Mouse (Mus musculus) limb, embryonic 11.5 days (tissue): Measurements from ENCODE around the gene Maml3. TPM values are rescaled to one million over a fixed set of nuclear protein-coding genes. Genes with fewer than 3 reads are reported as not detected.
A peak's percentile ranks its signal among the peaks of the same experiment; 100 is the strongest.

Source experiments
- ATAC-seq: fragments of 200-750 bp; cut with Nextera tagmentation; 2 replicates; pipeline ENCODE4 v1.8.0; 2017; ENCODE audit warnings: low read depth; ENCODE audit not compliant: insufficient number of reproducible peaks, low FRiP score, low TSS enrichment
- DNase-seq: peaks from one replicate; pipeline ENCODE4 v3.0.0-alpha.2; 2015; ENCODE audit warnings: low spot score
- H3K27ac ChIP-seq: fragments of 300-500 bp; sonication (generic); replicated peaks from 2 replicates; pipeline ENCODE4 v1.5.1; 2014; ENCODE audit warnings: low read depth, mild to moderate bottlenecking, low read length
- H3K27me3 ChIP-seq: fragments of 300-500 bp; sonication (generic); 2 replicates; pipeline ENCODE4 v1.6.1; 2014; ENCODE audit warnings: mild to moderate bottlenecking, low read length, mixed read lengths; ENCODE audit not compliant: control insufficient read depth, insufficient read depth
- H3K36me3 ChIP-seq: fragments of 300-500 bp; sonication (generic); 2 replicates; pipeline ENCODE4 v1.6.1; 2014; ENCODE audit warnings: mild to moderate bottlenecking, low read length, moderate library complexity, mixed read lengths; ENCODE audit not compliant: control insufficient read depth, insufficient read depth
- H3K4me1 ChIP-seq: fragments of 300-500 bp; sonication (generic); 2 replicates; pipeline ENCODE4 v1.6.1; 2014; ENCODE audit warnings: low read length, mixed read lengths; ENCODE audit not compliant: control insufficient read depth, insufficient read depth
- H3K4me2 ChIP-seq: fragments of 300-500 bp; sonication (generic); 2 replicates; pipeline ENCODE4 v1.6.1; 2014; ENCODE audit warnings: low read depth, mild to moderate bottlenecking, moderate library complexity; ENCODE audit not compliant: severe bottlenecking
- H3K4me3 ChIP-seq: fragments of 300-500 bp; sonication (generic); 2 replicates; pipeline ENCODE4 v1.5.1; 2014; ENCODE audit warnings: low read depth, low read length
- H3K9ac ChIP-seq: fragments of 300-500 bp; sonication (generic); 2 replicates; pipeline ENCODE4 v1.6.1; 2014; ENCODE audit warnings: mild to moderate bottlenecking, low read length
- H3K9me3 ChIP-seq: fragments of 300-500 bp; sonication (generic); 2 replicates; pipeline ENCODE4 v1.6.1; 2016; ENCODE audit warnings: low read length; ENCODE audit not compliant: control insufficient read depth
- WGBS: fragments of 180-500 bp; shearing (Covaris S2); extraction: QIAGEN DNeasy Blood & Tissue Kit; methylation state at CpG from one replicate; pipeline ENCODE4 v1.1.7; 2014; 5-methylcytosine and 5-hydroxymethylcytosine counted together
- polyA plus RNA-seq: library from polyadenylated mRNA; unstranded; fragments of >200 nt; fragmentation: Nextera tagmentation; extraction: Ambion mirVana; gene quantifications from 2 replicates; pipeline ENCODE4 v1.2.1, GENCODE M21; 2014

Gene Maml3
- polyA plus RNA-seq, 1 experiment from 2014 or later, result 4.3 TPM

DNA sequence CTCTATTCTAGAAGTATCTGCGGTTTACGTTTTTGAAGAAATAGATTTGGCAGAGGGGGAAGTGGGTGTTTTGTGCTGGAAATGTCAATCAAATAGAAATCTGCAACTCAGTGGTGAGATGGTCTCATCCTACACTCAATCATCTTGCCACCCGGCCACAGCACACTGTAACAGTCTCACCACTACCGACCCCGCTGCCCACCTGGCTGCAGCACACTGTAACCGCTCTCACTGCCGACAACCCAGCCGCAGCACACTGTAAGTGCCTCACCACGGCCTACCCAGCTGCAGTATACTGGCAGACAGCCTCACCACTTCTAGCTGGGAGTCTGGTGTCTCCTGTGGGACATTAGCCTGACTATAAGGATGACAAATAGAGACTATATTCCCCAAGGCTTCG is 322.7 kb downstream of the Maml3 start:
- Histone ChIP-seq H3K27me3 (no peaks in the 10 kb centered on the region), H3K4me2 (no peak overlapping the region), H3K27ac (no peak overlapping the region), H3K4me3 (no peak overlapping the region), H3K9me3 (no peaks in the 10 kb centered on the region), H3K9ac (no peak overlapping the region), H3K36me3 (no peaks in the 10 kb centered on the region), H3K4me1 (peaks cover 16% of the 10 kb centered on the region)
- DNase-seq, result no peak
- ATAC-seq, result no peak
- WGBS, result 89% methylated on average over 10 of the region's 10 CpGs

DNA sequence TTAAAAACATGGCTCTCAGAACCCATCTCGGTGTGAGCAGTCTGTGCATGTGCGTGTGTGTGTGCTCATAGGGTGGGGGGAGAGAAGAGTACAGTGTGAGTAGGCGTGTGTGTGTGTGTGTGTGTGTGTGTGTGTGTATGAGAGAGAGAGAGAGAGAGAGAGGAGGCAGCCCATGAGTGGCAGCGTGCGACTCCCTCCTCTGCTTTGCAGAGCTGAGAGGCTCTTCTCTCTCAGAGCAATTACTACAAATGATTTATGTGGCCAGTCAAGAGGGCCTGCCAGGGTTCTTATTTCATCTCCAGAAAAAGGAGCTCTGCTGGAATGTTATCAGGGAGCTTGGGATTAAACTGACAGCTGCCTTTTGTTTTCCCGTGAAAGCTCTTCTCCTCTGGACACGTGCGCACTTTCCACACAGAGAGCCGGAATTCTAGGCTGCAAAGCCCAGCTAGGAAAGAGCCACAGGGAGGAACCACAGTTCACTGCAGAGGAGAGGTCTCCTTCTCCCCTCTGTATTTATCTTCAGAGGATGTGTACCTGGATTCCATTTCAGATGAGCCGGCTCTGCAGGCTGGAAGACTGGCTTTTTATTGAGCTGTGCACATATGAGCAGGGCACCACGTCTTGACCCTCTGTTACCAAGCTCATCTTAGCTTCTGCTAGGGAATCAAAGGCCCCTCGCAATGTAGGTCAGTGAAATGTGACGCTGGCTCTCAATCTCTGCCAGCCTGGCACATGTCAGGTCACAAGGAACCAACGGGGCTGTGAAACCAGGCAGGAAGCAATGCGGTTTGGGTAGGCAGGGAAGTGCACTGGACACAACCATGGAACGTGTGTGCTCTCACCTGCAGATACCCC is 325.9 kb downstream of the Maml3 start:
- peak; percentile 57; the same call in 1 of the 2 replicates for ATAC-seq

DNA sequence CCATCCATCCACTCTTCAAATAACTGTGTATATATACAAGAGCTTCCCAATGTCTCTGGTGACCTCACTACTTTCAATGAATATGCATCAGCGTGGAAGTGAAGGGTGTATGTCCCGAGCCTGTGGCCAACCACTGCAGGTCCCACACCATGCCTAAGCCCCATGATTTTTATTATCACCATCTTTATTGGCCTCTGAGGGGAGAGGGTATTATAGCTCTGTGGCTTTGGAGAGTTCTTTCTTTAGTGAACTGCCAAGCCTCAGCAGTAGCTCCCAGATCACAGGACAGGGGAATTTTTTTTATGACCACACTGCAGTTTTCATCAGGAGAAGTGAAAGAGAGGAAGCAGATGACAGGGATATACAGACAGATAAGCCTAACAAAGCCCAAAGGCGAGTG is 326.7 kb downstream of the Maml3 start:
- no peak overlapping the region for H3K9ac ChIP-seq
- H3K4me2 ChIP-seq, result no peak overlapping the region
- no peaks in the 10 kb centered on the region for H3K27me3 ChIP-seq

More for the DNA sequence above, 325.9 kb downstream of the Maml3 start:
- Histone ChIP-seq H3K4me3 (no peak overlapping the region), H3K4me2 (peak overlapping the region; percentile 18; the same call in 1 of the 2 replicates), H3K9ac (no peak overlapping the region), H3K9me3 (no peaks in the 10 kb centered on the region), H3K4me1 (peaks cover 16% of the 10 kb centered on the region), H3K27ac (0 out of 2 replicates have a peak overlapping the region, but pooled peaks have one; percentile 30), H3K36me3 (no peaks in the 10 kb centered on the region), H3K27me3 (no peaks in the 10 kb centered on the region)
- DNase-seq, result peak; percentile 49
- 14% methylated on average over 16 of the region's 16 CpGs for WGBS

DNA sequence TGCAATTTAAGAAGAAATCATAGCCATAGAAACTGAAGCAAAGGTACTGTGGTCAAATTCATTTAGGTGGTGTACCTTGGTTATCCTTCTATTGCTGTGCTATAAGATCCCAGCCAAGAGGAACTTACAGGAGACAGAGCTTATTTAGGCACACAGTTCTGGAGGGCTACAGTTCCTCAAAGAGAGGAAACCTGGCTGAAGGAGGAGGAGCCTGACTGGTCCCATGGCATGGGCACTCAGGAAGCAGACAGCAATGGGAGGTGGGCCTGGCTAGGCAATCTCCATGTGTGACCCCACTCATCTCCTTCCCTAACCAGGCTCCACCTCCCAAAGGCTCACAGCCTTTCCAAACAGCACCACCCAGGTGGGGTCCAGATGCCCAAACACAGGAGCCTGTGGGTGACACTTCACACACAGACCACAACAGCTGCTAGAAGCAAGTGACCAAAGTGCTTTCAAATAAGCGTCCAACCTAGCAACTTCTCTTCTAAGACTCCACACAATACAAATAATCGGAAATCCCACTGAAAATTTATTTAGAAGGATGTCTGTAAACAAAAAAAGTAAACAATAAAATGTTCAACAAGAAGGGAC is 328.8 kb downstream of the Maml3 start:
- H3K9ac ChIP-seq, result no peak overlapping the region
- no peak overlapping the region for H3K27ac ChIP-seq
- WGBS, result 82% methylated on average over 2 of the region's 2 CpGs
- no peaks in the 10 kb centered on the region for H3K36me3 ChIP-seq
- ATAC-seq, result no peak
- peaks cover 16% of the 10 kb centered on the region for H3K4me1 ChIP-seq
- no peaks in the 10 kb centered on the region for H3K9me3 ChIP-seq
- no peak overlapping the region for H3K4me3 ChIP-seq
- H3K4me2 ChIP-seq, result no peak overlapping the region
- no peak for DNase-seq
- H3K27me3 ChIP-seq, result no peaks in the 10 kb centered on the region

More for the DNA sequence above, 326.7 kb downstream of the Maml3 start:
- DNase-seq (no peak), ATAC-seq (no peak)
- no peak overlapping the region for H3K4me3 ChIP-seq
- no peak overlapping the region for H3K27ac ChIP-seq
- no peaks in the 10 kb centered on the region for H3K36me3 ChIP-seq
- no peaks in the 10 kb centered on the region for H3K9me3 ChIP-seq
- H3K4me1 ChIP-seq, result peaks cover 16% of the 10 kb centered on the region
- 33% methylated on average over 3 of the region's 3 CpGs for WGBS

DNA sequence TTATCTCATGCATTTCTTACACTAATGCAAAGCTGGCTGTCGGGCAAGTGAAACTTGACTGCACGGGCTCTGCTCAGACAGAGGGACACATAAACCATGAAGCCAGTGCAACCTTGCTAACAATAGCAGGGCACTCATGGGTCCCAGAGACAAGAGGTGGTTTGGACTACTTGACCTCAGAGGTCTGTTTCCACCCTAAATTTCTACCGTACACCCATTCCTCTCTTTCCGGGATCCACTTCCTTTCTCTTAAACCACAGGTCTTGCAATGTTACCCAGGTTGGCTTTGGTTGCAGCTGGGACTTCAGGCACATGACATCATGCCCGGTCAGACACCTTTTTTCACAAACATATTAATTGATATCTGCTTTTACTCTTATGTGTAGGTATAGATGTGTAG is 331.3 kb downstream of the Maml3 start:
- no peak overlapping the region for H3K4me3 ChIP-seq
- H3K4me1 ChIP-seq, result peaks cover 6% of the 10 kb centered on the region
- no peaks in the 10 kb centered on the region for H3K36me3 ChIP-seq
- DNase-seq, result no peak
- ATAC-seq, result no peak
- H3K27me3 ChIP-seq, result no peaks in the 10 kb centered on the region
- no peak overlapping the region for H3K4me2 ChIP-seq
- 82% methylated on average over 5 of the region's 5 CpGs for WGBS
- no peak overlapping the region for H3K27ac ChIP-seq
- no peak overlapping the region for H3K9ac ChIP-seq
- no peaks in the 10 kb centered on the region for H3K9me3 ChIP-seq

DNA sequence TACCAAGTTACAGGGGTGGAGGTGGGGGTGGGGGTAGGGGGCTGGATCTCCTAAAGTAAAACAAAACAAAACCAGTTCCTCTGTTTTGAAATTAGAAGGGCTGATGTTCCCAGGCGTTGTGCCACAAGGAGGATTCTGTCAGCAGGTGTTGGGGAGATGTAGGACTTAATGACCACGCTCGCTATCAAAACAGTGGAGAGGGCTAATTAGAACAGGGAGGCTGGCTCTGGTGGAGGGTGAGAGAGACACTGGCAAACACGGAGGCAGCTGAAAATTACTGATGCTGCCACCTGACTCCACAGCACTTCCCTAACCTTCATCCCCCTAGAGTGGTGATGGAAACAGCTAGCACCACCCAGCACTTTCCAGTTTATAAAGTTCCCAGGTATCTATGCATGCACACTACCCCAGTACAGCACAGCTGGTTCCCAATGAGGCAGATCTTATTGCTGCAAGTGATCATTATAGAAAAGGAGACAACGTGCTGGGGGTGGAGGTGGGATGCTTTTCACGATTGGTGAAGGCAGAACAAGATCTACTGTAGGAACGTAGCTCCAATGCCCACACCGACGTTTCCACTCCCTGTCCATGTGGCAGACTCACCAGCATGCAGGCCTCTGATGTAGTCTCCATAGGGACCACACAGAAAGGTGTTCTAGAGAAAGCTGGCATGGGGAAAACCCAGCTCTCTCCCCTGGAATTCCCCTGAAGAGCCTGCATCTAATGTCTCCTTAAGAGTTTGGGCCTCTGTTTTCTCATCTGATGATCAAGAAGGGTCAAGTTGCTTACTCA is 332.8 kb downstream of the Maml3 start:
- WGBS, result 53% methylated on average over 9 of the region's 9 CpGs

DNA sequence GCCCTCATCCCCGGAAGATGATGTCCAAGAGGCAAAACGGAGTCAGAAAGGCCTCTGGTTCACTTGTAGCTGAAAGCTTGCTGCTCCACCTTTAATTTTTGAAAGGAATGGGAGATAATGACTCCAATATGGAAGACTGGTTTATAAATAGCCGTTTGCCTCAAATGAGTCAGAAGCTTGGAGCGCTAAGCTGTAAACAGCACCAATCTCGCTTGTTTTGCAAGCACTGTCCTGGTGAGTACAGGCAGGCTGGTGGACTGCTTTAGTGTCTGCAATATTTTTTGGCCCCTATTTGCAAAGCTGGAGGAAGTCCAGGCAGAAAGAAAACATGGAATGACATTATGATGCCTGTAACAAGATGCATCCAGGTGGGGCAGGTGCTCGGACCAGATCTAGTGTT is 335.7 kb downstream of the Maml3 start:
- no peak overlapping the region for H3K4me2 ChIP-seq
- no peaks in the 10 kb centered on the region for H3K9me3 ChIP-seq
- H3K36me3 ChIP-seq, result no peaks in the 10 kb centered on the region
- H3K27ac ChIP-seq, result no peak overlapping the region
- H3K27me3 ChIP-seq, result no peaks in the 10 kb centered on the region
- no peak for ATAC-seq
- peaks cover 3% of the 10 kb centered on the region; the same call in 1 of the 2 replicates for H3K4me1 ChIP-seq
- H3K9ac ChIP-seq, result no peak overlapping the region
- DNase-seq, result no peak
- 83% methylated on average over 6 of the region's 6 CpGs for WGBS
- no peak overlapping the region for H3K4me3 ChIP-seq

More for the DNA sequence above, 332.8 kb downstream of the Maml3 start:
- Histone ChIP-seq H3K27ac (no peak overlapping the region), H3K36me3 (no peaks in the 10 kb centered on the region), H3K9ac (no peak overlapping the region), H3K27me3 (no peaks in the 10 kb centered on the region), H3K4me2 (no peak overlapping the region), H3K9me3 (no peaks in the 10 kb centered on the region), H3K4me3 (no peak overlapping the region), H3K4me1 (peaks cover 3% of the 10 kb centered on the region; the same call in 1 of the 2 replicates)
- ATAC-seq (no peak), DNase-seq (no peak)

DNA sequence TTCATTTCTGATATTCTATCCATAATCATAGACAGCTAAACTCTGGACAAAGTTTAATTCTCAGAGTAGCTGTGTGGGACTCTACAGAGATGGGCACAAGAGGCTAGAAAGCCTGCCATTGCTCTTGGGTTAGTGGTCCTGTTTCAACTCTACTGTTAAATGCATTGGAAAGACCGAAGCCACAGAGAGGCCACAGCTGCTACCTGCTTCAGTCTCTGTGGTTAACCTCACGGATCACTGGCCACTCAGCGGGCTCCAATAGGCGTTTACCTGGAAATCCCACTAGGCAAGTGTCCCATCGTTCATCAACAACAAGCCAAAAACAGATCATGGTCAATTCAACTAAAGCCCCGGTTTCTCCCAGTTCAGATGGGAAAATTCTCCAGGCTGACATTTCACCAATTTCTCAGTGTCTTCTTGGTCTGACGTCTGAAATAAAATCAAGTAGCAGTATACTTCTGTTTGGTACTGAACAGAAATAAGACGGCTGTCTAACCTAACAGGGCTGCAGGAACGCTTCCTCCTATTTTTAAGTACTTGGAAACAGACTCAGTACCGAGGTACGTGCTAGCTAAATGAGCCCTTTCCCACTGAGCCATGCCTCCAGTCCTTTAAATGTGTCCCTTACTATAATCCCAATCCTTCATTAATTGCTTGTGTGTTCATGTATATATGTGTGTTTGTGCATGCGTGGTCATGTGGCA is 339.5 kb downstream of the Maml3 start:
- no peak overlapping the region for H3K4me2 ChIP-seq
- no peak overlapping the region for H3K4me3 ChIP-seq
- H3K36me3 ChIP-seq, result no peaks in the 10 kb centered on the region
- no peaks in the 10 kb centered on the region for H3K9me3 ChIP-seq
- no peaks in the 10 kb centered on the region for H3K27me3 ChIP-seq
- H3K4me1 ChIP-seq, result peaks cover 3% of the 10 kb centered on the region; the same call in 1 of the 2 replicates
- no peak overlapping the region for H3K27ac ChIP-seq
- DNase-seq, result no peak
- no peak overlapping the region for H3K9ac ChIP-seq
- 84% methylated on average over 12 of the region's 12 CpGs for WGBS
- no peak for ATAC-seq
